Mouse (Mus musculus) hindbrain, embryonic 11.5 days (tissue): Measurements from ENCODE around the gene Rbl1. TPM values are rescaled to one million over a fixed set of nuclear protein-coding genes. Genes with fewer than 3 reads are reported as not detected.

Source experiments
- ATAC-seq: fragments of 200-750 bp; cut with Nextera tagmentation; 2 replicates; pipeline ENCODE4 v1.8.0; 2017; ENCODE audit warnings: mild to moderate bottlenecking, moderate TSS enrichment, moderate library complexity; ENCODE audit not compliant: low FRiP score
- DNase-seq: peaks from one replicate; pipeline ENCODE4 v3.0.0-alpha.2; 2015; ENCODE audit warnings: low spot score
- H3K27ac ChIP-seq: fragments of 300-500 bp; sonication (generic); 2 replicates; pipeline ENCODE4 v1.5.1; 2014; ENCODE audit warnings: mild to moderate bottlenecking, low read depth, low read length
- H3K27me3 ChIP-seq: fragments of 300-500 bp; sonication (generic); 2 replicates; pipeline ENCODE4 v1.6.1; 2014; ENCODE audit warnings: mild to moderate bottlenecking, low read length, moderate library complexity, mixed read lengths; ENCODE audit not compliant: control insufficient read depth, insufficient read depth
- H3K36me3 ChIP-seq: fragments of 300-500 bp; sonication (generic); 2 replicates; pipeline ENCODE4 v1.6.1; 2014; ENCODE audit warnings: mild to moderate bottlenecking, low read length, moderate library complexity, mixed read lengths; ENCODE audit not compliant: control insufficient read depth, insufficient read depth
- H3K4me1 ChIP-seq: fragments of 300-500 bp; sonication (generic); replicated peaks from 2 replicates; pipeline ENCODE4 v1.6.1; 2014; ENCODE audit warnings: low read length, mixed read lengths; ENCODE audit not compliant: control insufficient read depth, insufficient read depth
- H3K4me2 ChIP-seq: fragments of 300-500 bp; sonication (generic); replicated peaks from 2 replicates; pipeline ENCODE4 v1.6.1; 2014; ENCODE audit warnings: mild to moderate bottlenecking, low read depth, low read length
- H3K4me3 ChIP-seq: fragments of 300-500 bp; sonication (generic); 2 replicates; pipeline ENCODE4 v1.5.1; 2014; ENCODE audit warnings: low read depth, low read length
- H3K9ac ChIP-seq: fragments of 300-500 bp; sonication (generic); 2 replicates; pipeline ENCODE4 v1.6.1; 2014; ENCODE audit warnings: low read depth, low read length
- H3K9me3 ChIP-seq: fragments of 300-500 bp; sonication (generic); 2 replicates; pipeline ENCODE4 v1.6.1; 2016; ENCODE audit warnings: low read length; ENCODE audit not compliant: control insufficient read depth
- WGBS: fragments of 180-500 bp; shearing (Covaris S2); extraction: QIAGEN DNeasy Blood & Tissue Kit; methylation state at CpG from one replicate; pipeline ENCODE4 v1.1.7; 2014; 5-methylcytosine and 5-hydroxymethylcytosine counted together
- polyA plus RNA-seq: library from polyadenylated mRNA; unstranded; fragments of >200 nt; fragmentation: Nextera tagmentation; extraction: Ambion mirVana; gene quantifications from 2 replicates; pipeline ENCODE4 v1.2.1, GENCODE M21; 2014

Gene Rbl1
- polyA plus RNA-seq, 1 experiment from 2014 or later = 31.8 TPM

- DNase-seq (no peak), ATAC-seq (no peak)
- no peaks in the 10 kb centered on the region for H3K9me3 ChIP-seq
- 93% methylated on average over 3 of the region's 3 CpGs for WGBS
- no peaks in the 10 kb centered on the region for H3K36me3 ChIP-seq
- no peak overlapping the region for H3K4me2 ChIP-seq
- no peaks in the 10 kb centered on the region for H3K27me3 ChIP-seq
- H3K4me1 ChIP-seq = no peaks in the 10 kb centered on the region
- no peak overlapping the region for H3K9ac ChIP-seq
- H3K4me3 ChIP-seq = no peak overlapping the region
- no peak overlapping the region for H3K27ac ChIP-seq
Observed at GRCm38 (mm10) chr2:157125246-157125645, 79.1 kb downstream of the Rbl1 start.

GRCm38 (mm10) chr2:157121766-157122165 lies 82.6 kb downstream of the Rbl1 start:
- Histone ChIP-seq H3K9me3 (no peaks in the 10 kb centered on the region), H3K9ac (no peak overlapping the region), H3K4me1 (no peaks in the 10 kb centered on the region), H3K27ac (no peak overlapping the region), H3K4me2 (no peak overlapping the region), H3K4me3 (no peak overlapping the region), H3K27me3 (no peaks in the 10 kb centered on the region), H3K36me3 (no peaks in the 10 kb centered on the region)
- WGBS = 88% methylated on average over 8 of the region's 8 CpGs
- DNase-seq = no peak
- no peak for ATAC-seq

- Histone ChIP-seq H3K36me3 (no peaks in the 10 kb centered on the region), H3K27me3 (no peaks in the 10 kb centered on the region), H3K27ac (no peak overlapping the region), H3K4me1 (no peaks in the 10 kb centered on the region), H3K4me2 (no peak overlapping the region), H3K4me3 (no peak overlapping the region), H3K9ac (no peak overlapping the region), H3K9me3 (no peaks in the 10 kb centered on the region)
- no peak for ATAC-seq
- DNase-seq = no peak
- 82% methylated on average over 3 of the region's 3 CpGs for whole genome bisulfite sequencing
Observed at GRCm38 (mm10) chr2:157119075-157119474, 85.3 kb downstream of the Rbl1 start.

GRCm38 (mm10) chr2:157118556-157118955 lies 85.8 kb downstream of the Rbl1 start:
- H3K9ac ChIP-seq = no peak overlapping the region
- H3K36me3 ChIP-seq = no peaks in the 10 kb centered on the region
- no peaks in the 10 kb centered on the region for H3K27me3 ChIP-seq
- H3K4me1 ChIP-seq = no peaks in the 10 kb centered on the region
- DNase-seq (no peak), ATAC-seq (no peak)
- H3K9me3 ChIP-seq = no peaks in the 10 kb centered on the region
- 89% methylated on average over 4 of the region's 4 CpGs for WGBS
- H3K4me3 ChIP-seq = no peak overlapping the region
- no peak overlapping the region for H3K27ac ChIP-seq
- H3K4me2 ChIP-seq = no peak overlapping the region

- Histone ChIP-seq H3K9me3 (no peaks in the 10 kb centered on the region), H3K27me3 (no peaks in the 10 kb centered on the region), H3K27ac (no peak overlapping the region), H3K9ac (no peak overlapping the region), H3K36me3 (no peaks in the 10 kb centered on the region), H3K4me2 (no peak overlapping the region), H3K4me3 (no peak overlapping the region), H3K4me1 (no peaks in the 10 kb centered on the region)
- 28% methylated on average over 3 of the region's 3 CpGs for WGBS
- ATAC-seq (no peak), DNase-seq (peak; percentile 64)
Observed at GRCm38 (mm10) chr2:157116964-157117363, 87.4 kb downstream of the Rbl1 start.

GRCm38 (mm10) chr2:157108236-157108635 lies 96.1 kb downstream of the Rbl1 start:
- 94% methylated on average over 4 of the region's 4 CpGs for WGBS
- ATAC-seq = no peak

GRCm38 (mm10) chr2:157104454-157104853 lies 99.9 kb downstream of the Rbl1 start:
- Histone ChIP-seq H3K4me3 (no peak overlapping the region), H3K27me3 (no peaks in the 10 kb centered on the region), H3K9me3 (no peaks in the 10 kb centered on the region), H3K36me3 (peaks cover 2% of the 10 kb centered on the region; the same call in 1 of the 2 replicates), H3K4me2 (no peak overlapping the region), H3K9ac (no peak overlapping the region), H3K4me1 (no peaks in the 10 kb centered on the region), H3K27ac (no peak overlapping the region)
- no peak for DNase-seq
- no peak for ATAC-seq
- WGBS = 83% methylated on average over 8 of the region's 8 CpGs

More at GRCm38 (mm10) chr2:157108236-157108635, 96.1 kb downstream of the Rbl1 start:
- no peak overlapping the region for H3K4me2 ChIP-seq
- DNase-seq = no peak
- 0 out of 2 replicates have a peak, but pooled peaks cover 2% of the 10 kb centered on the region for H3K36me3 ChIP-seq
- no peaks in the 10 kb centered on the region for H3K27me3 ChIP-seq
- H3K27ac ChIP-seq = no peak overlapping the region
- H3K4me1 ChIP-seq = no peaks in the 10 kb centered on the region
- no peak overlapping the region for H3K4me3 ChIP-seq
- H3K9ac ChIP-seq = no peak overlapping the region
- no peaks in the 10 kb centered on the region for H3K9me3 ChIP-seq

GRCm38 (mm10) chr2:157102256-157102655 lies 102.1 kb downstream of the Rbl1 start:
- no peaks in the 10 kb centered on the region for H3K27me3 ChIP-seq
- WGBS = 66% methylated on average over 2 of the region's 2 CpGs
- no peak overlapping the region for H3K4me2 ChIP-seq
- peaks cover 2% of the 10 kb centered on the region; the same call in 1 of the 2 replicates for H3K36me3 ChIP-seq
- H3K27ac ChIP-seq = no peak overlapping the region
- no peak overlapping the region for H3K4me3 ChIP-seq
- DNase-seq = no peak
- ATAC-seq = no peak
- H3K9me3 ChIP-seq = no peaks in the 10 kb centered on the region
- H3K4me1 ChIP-seq = no peaks in the 10 kb centered on the region
- H3K9ac ChIP-seq = no peak overlapping the region

- Histone ChIP-seq H3K27me3 (no peaks in the 10 kb centered on the region), H3K36me3 (peaks cover 2% of the 10 kb centered on the region; the same call in 1 of the 2 replicates), H3K27ac (no peak overlapping the region), H3K4me2 (no peak overlapping the region), H3K4me3 (no peak overlapping the region), H3K9ac (no peak overlapping the region), H3K4me1 (no peaks in the 10 kb centered on the region), H3K9me3 (no peaks in the 10 kb centered on the region)
- DNase-seq (no peak), ATAC-seq (no peak)
- WGBS = 98% methylated on average over 9 of the region's 9 CpGs
Observed at GRCm38 (mm10) chr2:157101650-157102049, 102.7 kb downstream of the Rbl1 start.
